Mouse (Mus musculus): Measurements from ENCODE around the gene Ric1.

- TF ChIP-seq CTCF (IDR thresholded peaks at IDR 0.05; ENCODE audit: low read depth, low read length), result no peak
- no peak for TF ChIP-seq GATA1 (IDR thresholded peaks at IDR 0.05; ENCODE audit: borderline replicate concordance, low read length)
- TF ChIP-seq TAL1 (conservative IDR thresholded peaks at IDR 0.05; ENCODE audit: low read depth, low read length), result no peak
- no peak for TF ChIP-seq GATA2 (IDR thresholded peaks at IDR 0.05; ENCODE audit: borderline replicate concordance, low read depth, low read length)
- TF ChIP-seq POLR2AphosphoS5 (IDR thresholded peaks at IDR 0.05; ENCODE audit: insufficient replicate concordance, low read depth, low read length), result no peak
Observed at GRCm38 (mm10) chr19:29518922-29519321, 3.2 kb upstream of the Ric1 start.
